Mouse (Mus musculus) layer of hippocampus, adult 8-10 months (tissue): ENCODE data around the gene Zfp609. TPM values are rescaled to one million over a fixed set of nuclear protein-coding genes. Genes with fewer than 3 reads are reported as not detected.

ENCODE experiments used
- total RNA-seq, 4 experiments: library from RNA; stranded (reverse); gene quantifications; 2 replicates each; pipeline ENCODE4 v1.2.4; 2022

Zfp609 gene
- total RNA-seq, 4 experiments from 2014 or later = 44.8 to 56.2 (median 50.2) TPM

Other genes starting within 250 kb of the Zfp609 start
- 10 to 100 TPM; 13.4 to 21.0 (median 14.2) TPM for gene Plekho2, start 247.5 kb downstream of the Zfp609 start, total RNA-seq
- gene Pif1, start 240.4 kb downstream of the Zfp609 start, total RNA-seq = under 1 TPM; 0.09 to 0.24 (median 0.16) TPM
- gene Rbpms2, start 197.9 kb downstream of the Zfp609 start, total RNA-seq = 1 to 10 TPM; 3.7 to 5.4 (median 4.6) TPM
- gene Oaz2, start 159.6 kb downstream of the Zfp609 start, total RNA-seq = 100 to 1,000 TPM; 188 to 226 (median 208) TPM
- under 1 TPM in 2 of 4 experiments, not detected in 2; 0.19 to 0.40 TPM for gene Pclaf, start 62.7 kb upstream of the Zfp609 start, total RNA-seq
- 10 to 100 TPM; 35.8 to 46.8 (median 39.0) TPM for gene Trip4, start 81.2 kb upstream of the Zfp609 start, total RNA-seq
- gene Csnk1g1, start 81.4 kb upstream of the Zfp609 start, total RNA-seq = 10 to 100 TPM; 39.9 to 54.2 (median 46.0) TPM
- gene Ppib, start 232.7 kb upstream of the Zfp609 start, total RNA-seq = 100 to 1,000 TPM; 174 to 209 (median 191) TPM
- gene Snx22, start 242.2 kb upstream of the Zfp609 start, total RNA-seq = 1 to 10 TPM; 5.0 to 8.6 (median 7.5) TPM